Mouse (Mus musculus) c-Kit-negative CD71-positive TER-119-positive erythroid progenitor cells, embryonic 14.5 days (primary cell): ENCODE data around the gene Skp1a.
"Not testable (repeated sequence)": the region's sequence is repeated elsewhere in the genome, so short reads cannot be mapped to it uniquely, and the experiment has no call there.

Source experiments
- DNase-seq: peaks from one replicate; pipeline ENCODE4 v3.0.0-alpha.2; 2013; ENCODE audit warnings: low read depth, low spot score

Skp1a gene

DNA sequence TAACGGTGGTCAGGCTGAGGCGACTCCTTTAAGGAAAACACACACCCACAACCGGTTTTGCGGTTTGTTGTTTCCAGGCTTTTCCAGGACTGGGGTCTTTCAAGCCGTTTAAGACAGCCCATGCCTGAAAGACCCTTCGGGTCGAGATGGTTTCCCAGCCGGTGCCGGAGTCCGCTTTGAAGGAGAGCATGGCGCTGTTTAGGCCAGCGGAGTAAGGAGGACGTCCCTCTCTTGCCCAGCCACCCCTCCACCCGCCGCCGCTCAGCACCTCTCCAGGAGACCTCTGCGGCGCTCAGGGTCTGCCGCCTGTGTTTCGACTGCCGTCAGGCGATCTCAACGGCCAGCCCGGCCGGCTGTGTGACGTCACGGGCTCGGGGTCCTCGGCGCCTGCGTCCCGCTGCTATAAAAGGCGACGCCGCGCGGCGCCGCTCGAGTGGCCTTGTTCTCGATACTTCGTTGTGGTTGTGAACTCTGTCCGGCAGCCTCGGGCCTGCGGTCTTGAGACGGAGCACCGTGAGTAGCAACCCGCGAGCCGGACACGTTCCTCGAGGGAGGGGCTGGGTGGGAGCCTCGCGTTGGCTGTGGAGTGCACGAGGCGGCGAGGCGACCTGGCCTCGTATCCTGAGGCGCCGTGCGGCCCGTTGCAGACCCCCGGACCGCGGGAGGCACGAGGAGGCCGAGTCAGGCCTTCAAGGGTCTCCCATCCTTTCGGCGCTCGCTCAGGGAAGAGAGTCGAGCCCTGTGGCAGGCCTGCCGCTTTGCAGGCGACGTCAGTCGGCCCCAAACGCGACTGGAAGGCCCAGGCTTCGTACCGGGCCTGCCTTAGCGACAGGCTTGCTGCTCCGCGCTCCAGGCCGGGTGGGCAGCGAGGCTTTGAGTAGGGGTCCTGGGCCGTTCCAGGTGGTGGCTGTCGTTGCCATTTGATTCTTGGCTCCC, at the start of gene Skp1a:
Skp1a (plus strand) TSS at position 390 of the 936 bp plus-strand sequence.
- peak; percentile 87 for DNase-seq

DNA sequence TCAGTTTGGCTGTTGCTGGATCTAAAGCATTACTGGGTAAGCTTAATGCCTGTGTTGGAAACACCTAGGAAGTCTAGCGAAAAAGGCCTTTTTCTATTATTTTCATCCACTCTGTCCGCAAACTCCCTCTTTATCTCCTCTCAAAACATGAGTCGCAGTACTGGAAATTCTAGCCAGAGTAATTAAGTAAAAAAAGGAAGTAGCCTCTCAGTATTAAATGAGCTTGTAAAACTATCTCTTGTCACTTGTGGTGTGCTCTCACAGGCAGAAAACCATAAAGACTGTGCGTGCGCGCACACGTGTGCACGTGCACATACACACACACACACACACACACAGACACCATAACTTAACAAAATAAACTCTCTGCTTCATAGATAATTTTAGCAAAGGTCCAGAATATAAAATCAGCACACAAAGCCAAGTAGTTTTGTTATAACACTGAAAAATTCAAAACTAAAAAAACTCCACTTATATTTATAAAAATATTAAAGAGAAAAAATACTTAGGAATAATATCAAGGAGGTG, 35.2 kb upstream of the Skp1a start:
- DNase-seq: not testable (repeated sequence)

DNA sequence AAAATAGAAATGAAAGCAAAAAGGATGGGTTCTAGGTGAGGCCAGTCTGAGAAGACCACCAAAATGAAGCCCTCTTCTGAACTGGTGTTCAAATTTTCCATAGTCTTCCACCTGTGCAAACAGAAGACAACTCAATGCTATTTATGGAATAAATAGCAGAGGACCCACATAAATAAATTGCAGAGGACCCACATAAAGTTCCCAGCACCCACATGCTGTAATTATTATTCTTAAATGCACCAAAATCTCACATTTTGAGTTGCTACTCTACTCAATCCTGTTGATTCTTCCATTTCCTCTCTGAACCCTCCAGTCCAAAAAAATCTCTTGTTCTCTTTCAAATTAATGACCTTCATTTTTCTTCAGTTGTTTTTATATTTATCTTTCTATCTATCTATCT, 17.9 kb upstream of the Skp1a start, which contains the start of gene Olfr1371:
Olfr1371 (minus strand) TSS at position 101 of the 400 bp plus-strand sequence.
- no peak for DNase-seq

DNA sequence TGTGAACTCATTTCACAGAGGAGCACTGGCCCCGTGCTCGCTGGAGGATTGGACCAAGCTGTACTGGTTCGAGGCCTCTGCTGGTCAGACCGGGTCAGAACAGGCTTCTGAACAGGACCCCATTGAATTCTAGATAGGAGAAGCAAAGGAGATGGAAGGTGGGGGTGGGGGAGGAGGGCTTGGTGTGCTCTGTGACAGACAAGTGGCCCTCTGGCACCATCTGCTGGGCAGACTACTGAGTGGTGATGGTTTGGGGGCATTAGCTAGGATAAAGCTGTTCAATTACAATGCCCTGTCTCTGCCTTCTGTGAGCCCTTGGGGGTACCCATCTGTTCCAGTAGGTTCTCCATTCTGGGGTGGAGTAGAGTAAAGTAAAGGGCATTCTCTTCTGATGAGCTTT, 11.5 kb upstream of the Skp1a start:
- DNase-seq: no peak

DNA sequence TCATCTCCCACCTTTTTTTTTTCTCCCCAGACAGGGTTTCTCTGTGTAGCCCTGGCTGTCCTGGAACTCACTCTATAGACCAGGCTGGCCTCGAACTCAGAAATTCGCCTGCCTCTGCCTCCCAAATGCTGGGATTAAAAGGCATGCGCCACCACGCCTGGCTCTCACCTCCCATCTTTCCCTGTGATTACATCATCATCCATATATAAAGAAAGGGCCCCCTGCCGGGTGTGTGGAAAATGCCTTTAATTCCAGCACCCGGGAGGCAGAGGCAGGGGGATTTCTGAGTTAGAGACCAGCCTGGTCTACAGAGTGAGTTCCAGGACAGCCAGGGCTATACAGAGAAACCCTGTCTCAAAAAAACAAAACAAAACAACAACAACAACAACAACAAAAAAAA, 9.9 kb upstream of the Skp1a start:
- DNase-seq: not testable (repeated sequence)

DNA sequence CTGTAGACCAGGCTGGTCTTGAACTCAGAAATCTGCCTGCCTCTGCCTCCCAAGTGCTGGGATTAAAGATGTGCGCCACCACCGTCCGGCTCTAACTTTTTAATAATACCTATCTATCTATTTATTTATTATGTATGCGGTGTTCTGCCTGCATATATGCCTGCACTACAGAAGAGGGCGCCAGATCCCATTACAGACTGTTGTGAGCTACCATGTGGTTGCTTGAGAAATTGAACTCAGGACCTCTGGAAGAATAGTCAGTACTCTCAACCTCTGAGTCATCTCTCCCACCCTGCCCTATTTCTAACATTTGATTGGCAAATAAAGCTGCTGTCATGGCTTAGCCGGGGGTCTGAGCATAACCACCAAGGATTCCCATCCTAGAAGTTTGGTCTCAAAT, 8.9 kb upstream of the Skp1a start:
- DNase-seq: no peak

DNA sequence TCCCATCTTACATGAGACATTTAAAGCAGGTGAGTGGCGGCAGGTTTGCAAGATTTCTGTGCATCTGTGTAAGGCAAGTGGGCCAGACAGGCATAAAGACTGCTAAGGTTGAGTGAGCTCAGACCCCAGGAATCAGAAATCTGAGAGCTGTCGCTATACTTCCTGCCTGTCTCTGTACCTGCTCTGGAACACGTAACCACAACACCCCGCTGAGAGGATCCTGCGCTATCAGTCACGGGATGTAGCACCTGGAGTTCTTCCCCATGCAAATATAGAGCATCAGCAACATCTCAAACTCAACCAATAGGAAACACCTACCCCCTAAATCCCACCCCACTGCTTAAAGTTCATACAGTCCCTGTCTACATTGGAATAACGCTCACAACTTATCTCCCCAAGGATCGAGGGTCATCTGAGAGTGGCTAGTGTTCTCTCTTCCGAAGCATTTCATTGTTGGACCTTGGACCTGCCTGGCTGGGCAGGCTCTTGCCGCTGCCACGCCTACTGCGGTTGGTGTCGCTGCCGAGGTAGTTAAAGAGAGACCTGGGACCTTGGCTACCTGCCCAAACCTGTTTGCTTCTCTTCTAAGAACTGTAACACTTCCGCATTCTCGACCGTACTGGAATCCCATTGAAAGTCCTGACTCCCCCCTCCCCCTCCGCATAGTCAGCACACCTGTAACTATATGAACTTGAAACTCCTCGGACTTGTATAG, 7.7 kb upstream of the Skp1a start:
- no peak for DNase-seq

DNA sequence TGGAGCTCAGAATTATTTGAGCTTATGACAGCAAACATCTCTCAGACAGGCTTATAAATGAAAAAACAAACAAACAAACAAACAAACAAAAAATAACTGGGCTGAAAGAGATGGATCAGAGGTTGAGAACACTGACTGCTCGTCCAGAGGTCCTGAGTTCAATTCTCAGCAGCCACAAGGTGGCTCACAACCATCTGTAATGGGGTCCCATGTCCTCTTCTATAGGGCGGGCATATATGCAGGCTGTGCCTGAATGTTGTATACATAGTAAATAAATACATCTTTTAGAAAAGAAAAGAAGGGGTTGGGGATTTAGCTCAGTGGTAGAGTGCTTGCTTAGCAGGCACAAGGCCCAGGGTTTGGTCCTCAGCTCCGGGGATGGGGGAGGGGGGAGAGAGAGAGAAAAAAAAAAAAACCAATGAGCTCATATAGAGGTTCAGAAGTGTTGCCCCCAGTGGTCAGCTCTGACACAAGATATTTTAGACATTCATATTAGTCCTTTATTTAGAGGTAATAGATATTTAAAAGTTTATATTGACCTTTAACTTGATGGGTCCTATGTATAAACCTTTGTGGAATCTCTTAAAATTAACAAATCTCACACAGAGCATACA, 5.7 kb upstream of the Skp1a start:
- no peak for DNase-seq

DNA sequence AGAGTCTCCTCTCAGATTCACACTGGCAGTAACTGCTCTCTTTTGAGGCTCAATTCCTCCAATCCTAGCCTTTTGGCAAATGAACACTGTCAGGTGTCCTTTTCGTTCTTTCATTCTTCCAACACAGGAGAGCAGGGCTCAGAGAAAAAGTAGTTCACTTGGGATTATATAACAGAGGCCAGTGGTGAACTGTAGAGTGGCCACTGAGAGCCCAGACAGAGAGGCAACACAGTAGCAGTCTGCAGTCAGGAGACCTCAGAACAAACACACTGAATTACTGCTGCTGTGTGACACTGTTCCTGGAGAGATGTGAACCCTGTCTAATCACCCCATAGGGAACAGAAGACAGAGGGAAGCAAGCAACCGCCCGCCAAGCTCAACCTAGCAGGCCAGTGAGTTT, 4.7 kb upstream of the Skp1a start:
- DNase-seq: no peak

DNA sequence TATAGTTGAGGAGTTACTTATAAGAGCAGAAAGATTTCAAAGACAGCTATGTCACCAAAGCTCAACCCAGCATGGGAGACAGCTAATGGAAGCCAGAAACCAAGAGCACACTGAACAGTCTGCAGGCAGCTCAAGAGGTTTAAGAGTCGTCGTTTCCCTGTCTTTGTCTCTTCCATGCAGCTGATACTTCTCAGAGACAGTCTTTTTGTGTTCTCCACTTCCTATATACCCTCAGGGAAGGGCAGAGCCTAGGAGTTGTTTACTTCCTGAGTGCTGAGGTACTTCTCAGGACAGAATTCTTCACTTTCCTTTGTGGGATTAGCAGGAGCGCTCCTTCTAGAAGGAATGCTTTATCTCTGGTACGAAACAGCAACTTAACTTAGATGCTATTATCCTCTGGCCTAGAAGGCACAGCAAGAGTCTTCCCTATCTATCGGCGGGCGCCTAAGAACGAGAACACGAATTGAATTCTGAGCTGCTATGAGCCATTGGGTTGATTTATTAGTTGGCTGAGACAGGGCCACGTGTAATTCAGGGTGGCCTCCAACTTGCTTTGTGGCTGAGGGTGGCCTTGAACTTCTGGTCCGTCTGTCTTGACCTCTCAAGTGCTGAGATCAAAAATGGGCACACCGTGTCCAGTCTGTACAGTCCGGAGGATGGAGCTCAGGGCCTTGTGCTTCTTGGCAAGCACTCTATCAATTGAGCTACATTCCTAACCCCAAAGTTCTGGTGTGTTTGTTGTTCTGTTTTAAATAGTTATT, 4.1 kb upstream of the Skp1a start:
- no peak for DNase-seq

DNA sequence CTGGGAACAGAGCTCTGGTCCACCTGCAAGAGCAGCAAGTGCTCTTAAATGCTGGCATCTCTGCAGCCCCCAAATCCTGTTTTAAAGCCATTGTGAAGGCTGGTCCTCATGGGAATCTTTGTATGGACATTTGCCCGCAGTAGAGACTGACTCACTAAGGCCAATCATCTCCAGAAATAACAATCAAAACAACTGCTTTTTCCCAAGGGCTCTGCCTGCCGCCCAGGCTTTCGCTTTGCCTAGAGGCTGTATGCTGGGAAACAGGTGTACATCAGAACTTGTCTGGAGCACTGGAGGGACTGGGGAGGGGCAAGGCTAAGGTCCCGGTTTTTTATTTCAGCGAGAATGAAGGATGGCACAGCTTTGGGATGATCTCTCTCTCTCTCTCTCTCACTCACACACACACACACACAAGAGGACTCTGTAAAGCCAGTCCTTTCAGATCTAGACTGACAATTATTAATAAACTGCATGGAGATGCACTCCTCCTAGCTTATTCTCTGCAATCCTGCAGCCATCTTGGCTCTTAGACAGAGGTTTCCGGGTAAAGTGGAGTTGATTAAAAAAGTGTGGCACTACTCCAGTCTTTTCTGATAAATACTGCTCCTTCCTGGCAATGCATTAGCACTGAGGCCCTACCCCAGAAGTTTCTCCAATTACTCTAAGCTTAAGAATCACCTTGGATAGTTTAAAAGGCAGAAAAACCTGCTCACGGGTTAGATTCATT, 2.9 kb upstream of the Skp1a start:
- no peak for DNase-seq

DNA sequence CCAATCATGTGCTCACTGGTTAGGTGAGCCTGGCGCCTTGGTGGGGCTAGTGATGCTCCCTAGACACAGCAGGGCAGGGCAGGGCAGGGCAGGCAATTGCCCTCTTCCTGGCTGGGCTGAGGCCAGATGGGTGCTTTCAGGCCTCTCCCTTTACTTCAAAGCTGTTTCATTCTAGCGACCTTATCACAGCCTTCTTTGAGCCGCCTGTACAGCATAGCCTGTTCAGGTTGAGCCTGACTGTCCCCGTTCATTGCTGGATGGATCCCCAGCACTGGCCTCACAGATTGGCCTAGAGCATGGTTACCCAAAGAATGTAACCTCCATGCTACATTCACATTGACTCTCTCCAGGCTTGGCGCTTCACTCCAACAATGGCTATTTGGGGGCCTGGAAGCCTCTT, 1.1 kb upstream of the Skp1a start:
- peak; percentile 21 for DNase-seq

DNA sequence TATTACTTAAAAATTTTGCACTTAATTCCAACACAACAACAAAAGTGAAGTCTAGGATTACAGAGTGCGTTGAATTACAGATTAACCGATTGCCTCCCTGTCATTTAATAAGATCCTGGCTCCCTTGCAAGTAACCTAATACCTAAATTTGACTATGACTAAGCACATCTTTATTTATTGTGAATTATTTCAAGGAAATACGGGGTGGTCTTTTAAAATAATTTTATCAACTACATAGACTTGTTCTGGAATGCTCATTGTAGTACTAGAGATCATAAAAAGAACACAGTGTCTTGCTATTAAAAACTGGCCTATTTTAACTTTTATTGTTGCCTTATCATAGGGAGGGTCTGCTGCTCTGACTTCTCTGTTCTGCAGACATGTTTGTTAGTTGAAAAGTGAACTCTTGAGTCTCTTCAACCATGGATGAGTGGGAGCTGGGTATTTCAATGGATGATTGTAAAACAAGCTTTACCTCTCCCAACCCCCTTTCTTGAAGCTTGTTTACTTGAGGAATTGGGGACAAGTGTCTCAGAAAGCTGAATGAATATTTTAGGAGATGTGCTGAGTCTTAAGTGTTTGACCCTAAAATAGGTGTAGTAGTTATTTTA, 1.4 kb downstream of the Skp1a start:
- peak; percentile 25 for DNase-seq

DNA sequence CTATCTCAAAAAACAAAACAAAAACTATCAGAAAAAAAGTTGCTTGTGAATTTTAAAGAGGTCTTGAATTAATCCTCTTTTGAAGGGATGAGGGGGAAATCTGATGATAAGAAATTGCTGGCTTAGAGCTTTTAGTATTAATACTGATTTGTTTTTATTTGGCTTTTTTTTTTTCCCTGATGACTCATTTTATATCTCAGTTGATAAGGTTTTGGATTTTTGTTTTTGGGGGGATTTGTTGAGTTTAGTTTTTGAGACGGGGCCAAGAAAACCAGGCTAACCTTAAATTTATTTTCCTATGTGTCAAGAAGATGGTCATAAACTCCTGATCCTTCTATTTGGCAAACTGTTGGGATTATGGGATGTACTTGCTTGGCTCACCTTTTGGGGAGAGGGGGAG, 2.1 kb downstream of the Skp1a start:
- DNase-seq: no peak

DNA sequence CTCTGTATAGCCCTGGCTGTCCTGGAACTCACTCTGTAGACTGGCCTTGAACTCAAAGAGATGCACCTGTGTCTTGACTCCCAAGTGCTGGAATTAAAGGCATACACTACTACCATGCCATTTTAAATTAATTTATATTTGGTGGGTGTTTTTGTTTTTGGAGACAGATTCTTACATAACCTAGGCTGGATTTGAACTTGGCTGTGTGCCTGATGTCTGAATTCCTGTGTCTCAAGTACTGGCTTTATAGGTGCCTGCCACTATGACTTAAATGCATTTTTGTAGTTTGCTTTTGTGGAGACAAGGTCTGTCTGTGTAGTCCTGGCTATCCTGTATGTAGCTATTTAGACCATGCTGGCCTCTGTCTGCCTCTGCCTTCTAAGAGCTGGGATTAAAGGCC, 2.7 kb downstream of the Skp1a start:
- no peak for DNase-seq

DNA sequence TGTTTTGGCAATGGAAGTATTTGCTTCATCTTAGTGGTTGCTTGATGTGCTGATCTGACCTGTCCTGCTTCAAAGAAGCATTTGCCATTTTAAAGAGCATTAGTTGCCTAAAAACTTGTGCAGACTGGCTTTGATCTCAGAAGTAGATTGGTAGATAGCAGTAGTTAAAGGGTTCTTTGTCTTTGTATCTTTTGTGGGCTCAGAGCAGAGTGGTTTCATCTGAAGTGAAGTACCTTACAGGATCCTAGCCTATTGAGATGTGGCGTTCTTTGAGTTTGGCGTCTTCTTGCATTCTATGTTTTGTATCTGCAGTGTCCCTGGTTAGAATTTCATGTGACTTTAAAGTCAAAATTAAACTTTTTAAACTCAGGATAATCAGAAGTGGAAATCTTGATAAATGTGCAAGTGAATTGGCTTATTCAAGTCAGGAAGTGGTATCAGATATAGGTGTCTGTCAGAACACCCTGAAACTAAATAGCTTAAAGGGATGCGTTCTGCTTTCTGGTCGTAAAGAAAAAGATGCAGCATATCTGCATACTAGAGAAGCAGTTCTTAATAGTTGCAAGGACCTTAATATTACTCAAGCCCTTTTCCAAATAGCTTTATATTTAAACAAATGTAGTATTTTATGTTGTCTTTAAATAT, 9.2 kb downstream of the Skp1a start:
- no peak for DNase-seq

DNA sequence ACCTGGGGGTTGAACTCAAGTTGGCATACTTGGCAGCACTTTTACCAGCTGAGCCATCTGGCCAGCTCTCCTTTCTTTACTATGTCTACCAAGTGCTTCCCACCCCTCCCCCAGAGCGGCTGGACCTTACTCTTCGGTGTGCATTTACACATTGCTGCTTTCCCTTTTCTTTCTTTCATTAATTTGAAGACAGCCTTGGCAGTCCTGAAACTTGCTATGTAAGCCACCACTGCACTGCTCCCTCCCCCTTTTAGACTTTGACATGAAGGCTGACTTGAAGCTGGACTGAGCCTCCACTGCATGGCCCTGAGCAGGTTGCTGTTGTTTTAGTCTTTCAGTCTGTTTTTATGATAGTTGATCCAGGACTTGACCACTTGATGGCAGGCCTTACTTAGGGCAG, 17.7 kb downstream of the Skp1a start:
- no peak for DNase-seq

DNA sequence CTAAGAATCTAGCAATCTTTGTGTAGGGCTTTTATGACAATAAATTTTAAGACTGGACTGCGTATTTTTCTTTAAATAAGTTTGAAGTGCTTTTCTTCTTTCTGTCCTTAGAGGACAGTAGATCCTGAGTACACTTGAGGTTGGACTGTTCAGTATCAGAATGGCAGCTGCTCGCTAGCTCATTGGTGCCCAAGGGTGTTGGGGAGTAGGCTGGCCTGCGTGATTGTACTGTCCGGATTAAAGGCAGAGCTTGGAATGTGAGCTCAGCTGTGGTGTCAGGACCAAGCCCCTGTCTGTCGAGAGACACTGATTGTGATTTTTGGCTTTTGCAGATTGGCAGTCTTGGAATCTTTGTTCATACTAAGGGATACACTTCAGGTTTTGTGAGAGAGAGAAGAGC, 20.0 kb downstream of the Skp1a start:
- DNase-seq: no peak

DNA sequence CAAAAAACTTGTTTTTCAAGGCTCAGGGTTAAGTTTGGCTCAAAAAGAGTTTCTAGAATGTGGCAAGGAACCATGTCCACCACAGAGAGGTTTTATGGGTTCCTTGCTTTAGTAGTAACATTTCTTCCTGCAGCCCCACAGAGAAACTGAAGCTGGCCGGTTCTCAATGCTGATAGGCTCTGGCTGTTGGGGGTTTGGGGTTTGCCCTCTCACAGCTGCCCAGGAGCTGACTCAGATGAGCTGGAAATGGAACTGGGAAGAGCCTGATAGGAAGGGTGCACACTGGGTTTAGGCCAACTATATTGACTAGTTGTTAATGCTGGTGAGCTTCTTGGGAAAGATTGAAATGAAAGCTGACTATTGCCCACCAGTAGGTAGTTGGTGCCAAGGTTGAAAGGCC, 20.9 kb downstream of the Skp1a start:
- DNase-seq: no peak
